8 mouse cellular contexts compared by ENCODE assay signal in genomic region chr13:99284400-99285160, GRCm38 (mm10). TPM values are rescaled to one million over a fixed set of nuclear protein-coding genes. Genes with fewer than 3 reads are reported as not detected.
DNase-seq lines count a peak whose midpoint lies in the region.

No protein-coding gene starts in this region.

- peak; percentile 10 for DNase-seq in cerebellum, adult 8-10 months
- peak; percentile 67 to 70 for DNase-seq in frontal cortex, postnatal 10 days (ENCODE audit: low spot score in 2 of 2)
- DNase-seq in layer of hippocampus, postnatal 36 days, result peak; percentile 72 to 80
- peak; percentile 20 for DNase-seq in retina, adult 2 months (ENCODE audit: low read depth, low spot score)
- DNase-seq in yolk sac, embryonic 10.5 days (ENCODE audit: low spot score), result no peak
- no peak for DNase-seq in adrenal gland, postnatal 36 days
- DNase-seq in urinary bladder, postnatal 25 days (ENCODE audit: low spot score), result no peak
- no peak for DNase-seq in urinary bladder, postnatal 36 days (ENCODE audit: low spot score in 2 of 2)

RNA-seq across cellular contexts. Expression of gene Ptcd2, which starts 59.9 kb away (rescaled TPM):
- 10 to 100 TPM; 28.2 to 31.4 TPM for total RNA-seq in layer of hippocampus, postnatal 36 days (2021)
- total RNA-seq in adrenal gland, postnatal 36 days (2021), result 10 to 100 TPM; 26.7 to 41.3 TPM

Comparison
In these comparisons a context has a peak if more than half of its experiments do, and no peak if none do; other contexts are left out.
1. DNase-seq: peak in cerebellum, adult 8-10 months (single experiment), frontal cortex, postnatal 10 days (2 of 2), layer of hippocampus, postnatal 36 days (2 of 2) and retina, adult 2 months (single experiment); none in yolk sac, embryonic 10.5 days (single experiment), adrenal gland, postnatal 36 days (0 of 2), urinary bladder, postnatal 25 days (single experiment) and urinary bladder, postnatal 36 days (0 of 2).